Mouse (Mus musculus): Measurements from ENCODE around the gene Cnep1r1.

GRCm38 (mm10) chr8:88175264-88175663 lies 56.7 kb downstream of the Cnep1r1 start:
- no peak for TF ChIP-seq CTCF (IDR thresholded peaks at IDR 0.05; ENCODE audit: borderline replicate concordance, insufficient read depth, low read length)
- no peak for TF ChIP-seq POLR2A (IDR thresholded peaks at IDR 0.05; ENCODE audit: low read depth, low read length)

Measured in embryonic fibroblast, embryonic 13.5 days (primary cell).